Mouse (Mus musculus): ENCODE measurements around the gene Man2a1. TPM values are rescaled to one million over a fixed set of nuclear protein-coding genes. Genes with fewer than 3 reads are reported as not detected.

Gene Man2a1
- polyA plus RNA-seq, 1 experiment from 2014 or later, result 4.8 TPM

GRCm38 (mm10) chr17:64575240-64575639, 25.3 kb upstream of the Man2a1 start:
- ATAC-seq (ENCODE audit: insufficient number of reproducible peaks, low FRiP score, low TSS enrichment, low read depth) (no peak), DNase-seq (ENCODE audit: low spot score) (no peak)
- no peak overlapping the region for H3K4me2 ChIP-seq (ENCODE audit: low read depth, severe bottlenecking)
- WGBS, result 79% methylated on average over 6 of the region's 6 CpGs
- H3K9me3 ChIP-seq (ENCODE audit: control insufficient read depth, low read length), result no peaks in the 10 kb centered on the region
- no peak overlapping the region for H3K4me3 ChIP-seq (ENCODE audit: low read depth, low read length)
- H3K27me3 ChIP-seq (ENCODE audit: control insufficient read depth, insufficient read depth, low read length), result no peaks in the 10 kb centered on the region
- H3K27ac ChIP-seq (replicated peaks; ENCODE audit: low read depth, low read length), result no peak overlapping the region
- H3K36me3 ChIP-seq (ENCODE audit: control insufficient read depth, insufficient read depth, low read length), result no peaks in the 10 kb centered on the region
- no peak overlapping the region for H3K9ac ChIP-seq (ENCODE audit: low read length)
- H3K4me1 ChIP-seq (ENCODE audit: control insufficient read depth, insufficient read depth, low read length), result no peaks in the 10 kb centered on the region

- no peaks in the 10 kb centered on the region for H3K27me3 ChIP-seq (ENCODE audit: control insufficient read depth, insufficient read depth, low read length)
- H3K4me1 ChIP-seq (ENCODE audit: control insufficient read depth, insufficient read depth, low read length), result no peaks in the 10 kb centered on the region
- ATAC-seq (ENCODE audit: insufficient number of reproducible peaks, low FRiP score, low TSS enrichment, low read depth), result no peak
- H3K9me3 ChIP-seq (ENCODE audit: control insufficient read depth, low read length), result no peaks in the 10 kb centered on the region
- H3K4me3 ChIP-seq (ENCODE audit: low read depth, low read length), result no peak overlapping the region
- no peak overlapping the region for H3K9ac ChIP-seq (ENCODE audit: low read length)
- 51% methylated on average over 5 of the region's 5 CpGs for WGBS
- no peak overlapping the region for H3K27ac ChIP-seq (replicated peaks; ENCODE audit: low read depth, low read length)
- H3K36me3 ChIP-seq (ENCODE audit: control insufficient read depth, insufficient read depth, low read length), result no peaks in the 10 kb centered on the region
- DNase-seq (ENCODE audit: low spot score), result no peak
- H3K4me2 ChIP-seq (ENCODE audit: low read depth, severe bottlenecking), result no peak overlapping the region
These were observed 23.1 kb upstream of the Man2a1 start for GRCm38 (mm10) chr17:64577485-64577884.

- no peak overlapping the region for H3K4me2 ChIP-seq (ENCODE audit: low read depth, severe bottlenecking)
- no peaks in the 10 kb centered on the region for H3K27me3 ChIP-seq (ENCODE audit: control insufficient read depth, insufficient read depth, low read length)
- ATAC-seq (ENCODE audit: insufficient number of reproducible peaks, low FRiP score, low TSS enrichment, low read depth), result no peak
- H3K9me3 ChIP-seq (ENCODE audit: control insufficient read depth, low read length), result no peaks in the 10 kb centered on the region
- no peaks in the 10 kb centered on the region for H3K4me1 ChIP-seq (ENCODE audit: control insufficient read depth, insufficient read depth, low read length)
- H3K36me3 ChIP-seq (ENCODE audit: control insufficient read depth, insufficient read depth, low read length), result no peaks in the 10 kb centered on the region
- no peak for DNase-seq (ENCODE audit: low spot score)
- no peak overlapping the region for H3K9ac ChIP-seq (ENCODE audit: low read length)
- WGBS, result 37% methylated on average over 4 of the region's 4 CpGs
- H3K4me3 ChIP-seq (ENCODE audit: low read depth, low read length), result no peak overlapping the region
- no peak overlapping the region for H3K27ac ChIP-seq (replicated peaks; ENCODE audit: low read depth, low read length)
These were observed 22.2 kb upstream of the Man2a1 start for GRCm38 (mm10) chr17:64578346-64578745.

GRCm38 (mm10) chr17:64579696-64580095, 20.8 kb upstream of the Man2a1 start:
- H3K4me1 ChIP-seq (ENCODE audit: control insufficient read depth, insufficient read depth, low read length), result no peaks in the 10 kb centered on the region
- H3K27ac ChIP-seq (replicated peaks; ENCODE audit: low read depth, low read length), result no peak overlapping the region
- no peaks in the 10 kb centered on the region for H3K27me3 ChIP-seq (ENCODE audit: control insufficient read depth, insufficient read depth, low read length)
- ATAC-seq (ENCODE audit: insufficient number of reproducible peaks, low FRiP score, low TSS enrichment, low read depth) (no peak), DNase-seq (ENCODE audit: low spot score) (no peak)
- no peak overlapping the region for H3K9ac ChIP-seq (ENCODE audit: low read length)
- no peak overlapping the region for H3K4me2 ChIP-seq (ENCODE audit: low read depth, severe bottlenecking)
- H3K4me3 ChIP-seq (ENCODE audit: low read depth, low read length), result no peak overlapping the region
- H3K36me3 ChIP-seq (ENCODE audit: control insufficient read depth, insufficient read depth, low read length), result no peaks in the 10 kb centered on the region
- no peaks in the 10 kb centered on the region for H3K9me3 ChIP-seq (ENCODE audit: control insufficient read depth, low read length)
- 80% methylated on average over 8 of the region's 8 CpGs for WGBS

GRCm38 (mm10) chr17:64581133-64581532, 19.4 kb upstream of the Man2a1 start:
- Histone ChIP-seq H3K27ac (replicated peaks; ENCODE audit: low read depth, low read length) (no peak overlapping the region), H3K9me3 (ENCODE audit: control insufficient read depth, low read length) (no peaks in the 10 kb centered on the region), H3K4me1 (ENCODE audit: control insufficient read depth, insufficient read depth, low read length) (no peaks in the 10 kb centered on the region), H3K27me3 (ENCODE audit: control insufficient read depth, insufficient read depth, low read length) (no peaks in the 10 kb centered on the region), H3K4me3 (ENCODE audit: low read depth, low read length) (no peak overlapping the region), H3K36me3 (ENCODE audit: control insufficient read depth, insufficient read depth, low read length) (no peaks in the 10 kb centered on the region), H3K9ac (ENCODE audit: low read length) (no peak overlapping the region), H3K4me2 (ENCODE audit: low read depth, severe bottlenecking) (no peak overlapping the region)
- DNase-seq (ENCODE audit: low spot score) (no peak), ATAC-seq (ENCODE audit: insufficient number of reproducible peaks, low FRiP score, low TSS enrichment, low read depth) (no peak)
- WGBS, result 88% methylated on average over 6 of the region's 6 CpGs

- DNase-seq (ENCODE audit: low spot score) (no peak), ATAC-seq (ENCODE audit: insufficient number of reproducible peaks, low FRiP score, low TSS enrichment, low read depth) (no peak)
- no peaks in the 10 kb centered on the region for H3K27me3 ChIP-seq (ENCODE audit: control insufficient read depth, insufficient read depth, low read length)
- no peak overlapping the region for H3K4me3 ChIP-seq (ENCODE audit: low read depth, low read length)
- WGBS, result 91% methylated on average over 3 of the region's 3 CpGs
- H3K4me2 ChIP-seq (ENCODE audit: low read depth, severe bottlenecking), result no peak overlapping the region
- no peaks in the 10 kb centered on the region for H3K9me3 ChIP-seq (ENCODE audit: control insufficient read depth, low read length)
- no peak overlapping the region for H3K9ac ChIP-seq (ENCODE audit: low read length)
- H3K36me3 ChIP-seq (ENCODE audit: control insufficient read depth, insufficient read depth, low read length), result no peaks in the 10 kb centered on the region
- no peaks in the 10 kb centered on the region for H3K4me1 ChIP-seq (ENCODE audit: control insufficient read depth, insufficient read depth, low read length)
- H3K27ac ChIP-seq (replicated peaks; ENCODE audit: low read depth, low read length), result no peak overlapping the region
These were observed 18.6 kb upstream of the Man2a1 start for GRCm38 (mm10) chr17:64581962-64582361.

GRCm38 (mm10) chr17:64590483-64590882, 10.1 kb upstream of the Man2a1 start:
- H3K27ac ChIP-seq (replicated peaks; ENCODE audit: low read depth, low read length), result no peak overlapping the region
- H3K36me3 ChIP-seq (ENCODE audit: control insufficient read depth, insufficient read depth, low read length), result no peaks in the 10 kb centered on the region
- H3K4me3 ChIP-seq (ENCODE audit: low read depth, low read length), result no peak overlapping the region
- 59% methylated on average over 4 of the region's 4 CpGs for WGBS
- ATAC-seq (ENCODE audit: insufficient number of reproducible peaks, low FRiP score, low TSS enrichment, low read depth) (no peak), DNase-seq (ENCODE audit: low spot score) (no peak)
- no peak overlapping the region for H3K9ac ChIP-seq (ENCODE audit: low read length)
- no peaks in the 10 kb centered on the region for H3K9me3 ChIP-seq (ENCODE audit: control insufficient read depth, low read length)
- no peaks in the 10 kb centered on the region for H3K27me3 ChIP-seq (ENCODE audit: control insufficient read depth, insufficient read depth, low read length)
- no peak overlapping the region for H3K4me2 ChIP-seq (ENCODE audit: low read depth, severe bottlenecking)
- no peaks in the 10 kb centered on the region for H3K4me1 ChIP-seq (ENCODE audit: control insufficient read depth, insufficient read depth, low read length)

- no peak overlapping the region for H3K27ac ChIP-seq (replicated peaks; ENCODE audit: low read depth, low read length)
- no peak overlapping the region for H3K9ac ChIP-seq (ENCODE audit: low read length)
- no peak overlapping the region for H3K4me3 ChIP-seq (ENCODE audit: low read depth, low read length)
- H3K27me3 ChIP-seq (ENCODE audit: control insufficient read depth, insufficient read depth, low read length), result no peaks in the 10 kb centered on the region
- H3K9me3 ChIP-seq (ENCODE audit: control insufficient read depth, low read length), result no peaks in the 10 kb centered on the region
- WGBS, result 73% methylated on average over 10 of the region's 10 CpGs
- H3K36me3 ChIP-seq (ENCODE audit: control insufficient read depth, insufficient read depth, low read length), result no peaks in the 10 kb centered on the region
- no peak for DNase-seq (ENCODE audit: low spot score)
- no peak for ATAC-seq (ENCODE audit: insufficient number of reproducible peaks, low FRiP score, low TSS enrichment, low read depth)
- no peak overlapping the region for H3K4me2 ChIP-seq (ENCODE audit: low read depth, severe bottlenecking)
- H3K4me1 ChIP-seq (ENCODE audit: control insufficient read depth, insufficient read depth, low read length), result no peaks in the 10 kb centered on the region
These were observed 9.2 kb upstream of the Man2a1 start for GRCm38 (mm10) chr17:64591366-64591765.

GRCm38 (mm10) chr17:64592355-64592754, 8.2 kb upstream of the Man2a1 start:
- no peak for ATAC-seq (ENCODE audit: insufficient number of reproducible peaks, low FRiP score, low TSS enrichment, low read depth)
- Histone ChIP-seq H3K4me3 (ENCODE audit: low read depth, low read length) (no peak overlapping the region), H3K4me1 (ENCODE audit: control insufficient read depth, insufficient read depth, low read length) (no peaks in the 10 kb centered on the region), H3K9ac (ENCODE audit: low read length) (no peak overlapping the region), H3K4me2 (ENCODE audit: low read depth, severe bottlenecking) (no peak overlapping the region), H3K27ac (replicated peaks; ENCODE audit: low read depth, low read length) (no peak overlapping the region), H3K36me3 (ENCODE audit: control insufficient read depth, insufficient read depth, low read length) (no peaks in the 10 kb centered on the region), H3K27me3 (ENCODE audit: control insufficient read depth, insufficient read depth, low read length) (no peaks in the 10 kb centered on the region), H3K9me3 (ENCODE audit: control insufficient read depth, low read length) (no peaks in the 10 kb centered on the region)
- no peak for DNase-seq (ENCODE audit: low spot score)
- 88% methylated on average over 2 of the region's 2 CpGs for WGBS

Measured in limb, embryonic 11.5 days (tissue).